Mouse (Mus musculus): ENCODE measurements around the gene Fam83e. TPM values are rescaled to one million over a fixed set of nuclear protein-coding genes. Genes with fewer than 3 reads are reported as not detected.

Gene Fam83e
- total and polyA plus RNA-seq, 2 experiments from 2014 or later = 0.16 TPM; not detected in 1

GRCm38 (mm10) chr7:45767500-45767899, 46.5 kb downstream of the Fam83e start:
- DNase-seq (ENCODE audit: low spot score) (no peak), ATAC-seq (ENCODE audit: low FRiP score) (no peak)
- TF ChIP-seq CTCF (IDR thresholded peaks at IDR 0.05) = no peak
- no peak overlapping the region for H3K4me2 ChIP-seq (ENCODE audit: low read depth, low read length, poor library complexity, severe bottlenecking)
- no peak overlapping the region for H3K9ac ChIP-seq (replicated peaks; ENCODE audit: low read length, poor library complexity, severe bottlenecking)
- no peaks in the 10 kb centered on the region for H3K4me1 ChIP-seq (ENCODE audit: insufficient read depth, low read length)
- no peak overlapping the region for H3K4me3 ChIP-seq (ENCODE audit: low read depth, low read length)
- no peaks in the 10 kb centered on the region for H3K36me3 ChIP-seq (ENCODE audit: insufficient read depth, low read length)
- WGBS = 94% methylated on average over 6 of the region's 6 CpGs
- H3K27ac ChIP-seq (ENCODE audit: low read depth, low read length) = no peak overlapping the region
- no peaks in the 10 kb centered on the region for H3K9me3 ChIP-seq (ENCODE audit: low read length)
- no peaks in the 10 kb centered on the region for H3K27me3 ChIP-seq (ENCODE audit: insufficient read depth, low read length)

- Histone ChIP-seq H3K27me3 (ENCODE audit: insufficient read depth, low read length) (no peaks in the 10 kb centered on the region), H3K36me3 (ENCODE audit: insufficient read depth, low read length) (no peaks in the 10 kb centered on the region), H3K4me2 (ENCODE audit: low read depth, low read length, poor library complexity, severe bottlenecking) (no peak overlapping the region), H3K4me1 (ENCODE audit: insufficient read depth, low read length) (no peaks in the 10 kb centered on the region), H3K9ac (replicated peaks; ENCODE audit: low read length, poor library complexity, severe bottlenecking) (no peak overlapping the region), H3K4me3 (ENCODE audit: low read depth, low read length) (no peak overlapping the region), H3K9me3 (ENCODE audit: low read length) (no peaks in the 10 kb centered on the region), H3K27ac (ENCODE audit: low read depth, low read length) (no peak overlapping the region)
- TF ChIP-seq CTCF (IDR thresholded peaks at IDR 0.05) = no peak
- WGBS = 71% methylated on average over 8 of the region's 8 CpGs
- ATAC-seq (ENCODE audit: low FRiP score) = no peak
- DNase-seq (ENCODE audit: low spot score) = no peak
Observed at GRCm38 (mm10) chr7:45770427-45771082, 49.5 kb downstream of the Fam83e start.

- 58% methylated on average over 4 of the region's 4 CpGs for WGBS
- Histone ChIP-seq H3K27ac (ENCODE audit: low read depth, low read length) (no peak overlapping the region), H3K4me2 (ENCODE audit: low read depth, low read length, poor library complexity, severe bottlenecking) (no peak overlapping the region), H3K36me3 (ENCODE audit: insufficient read depth, low read length) (no peaks in the 10 kb centered on the region), H3K27me3 (ENCODE audit: insufficient read depth, low read length) (no peaks in the 10 kb centered on the region), H3K4me1 (ENCODE audit: insufficient read depth, low read length) (no peaks in the 10 kb centered on the region), H3K9me3 (ENCODE audit: low read length) (no peaks in the 10 kb centered on the region), H3K4me3 (ENCODE audit: low read depth, low read length) (no peak overlapping the region), H3K9ac (replicated peaks; ENCODE audit: low read length, poor library complexity, severe bottlenecking) (no peak overlapping the region)
- DNase-seq (ENCODE audit: low spot score) (no peak), ATAC-seq (ENCODE audit: low FRiP score) (no peak)
- TF ChIP-seq CTCF (IDR thresholded peaks at IDR 0.05) = no peak
Observed at GRCm38 (mm10) chr7:45771101-45771500, 50.1 kb downstream of the Fam83e start.

GRCm38 (mm10) chr7:45775237-45775636, 54.2 kb downstream of the Fam83e start:
- H3K4me3 ChIP-seq (ENCODE audit: low read depth, low read length) = no peak overlapping the region
- no peak overlapping the region for H3K4me2 ChIP-seq (ENCODE audit: low read depth, low read length, poor library complexity, severe bottlenecking)
- H3K4me1 ChIP-seq (ENCODE audit: insufficient read depth, low read length) = no peaks in the 10 kb centered on the region
- no peaks in the 10 kb centered on the region for H3K9me3 ChIP-seq (ENCODE audit: low read length)
- 84% methylated on average over 7 of the region's 7 CpGs for WGBS
- no peaks in the 10 kb centered on the region for H3K27me3 ChIP-seq (ENCODE audit: insufficient read depth, low read length)
- no peak overlapping the region for H3K27ac ChIP-seq (ENCODE audit: low read depth, low read length)
- DNase-seq (ENCODE audit: low spot score) (no peak), ATAC-seq (ENCODE audit: low FRiP score) (no peak)
- no peak overlapping the region for H3K9ac ChIP-seq (replicated peaks; ENCODE audit: low read length, poor library complexity, severe bottlenecking)
- TF ChIP-seq CTCF (IDR thresholded peaks at IDR 0.05) = no peak
- no peaks in the 10 kb centered on the region for H3K36me3 ChIP-seq (ENCODE audit: insufficient read depth, low read length)

Other genes with a start within 250 kb of the Fam83e start
Only the 30 nearest of the 32 such genes appear.
- gene Dhdh, start 232.4 kb upstream of the Fam83e start, total RNA-seq (2014; rRNA removed) = 4.3 TPM in 2 replicates
- 5.5 and 6.1 TPM in 2 replicates for gene Dhdh, start 232.4 kb upstream of the Fam83e start, polyA plus RNA-seq (2015; fragmentation: Nextera tagmentation; extraction: Ambion mirVana)
- gene Nucb1, start 210.8 kb upstream of the Fam83e start, total RNA-seq (2014; rRNA removed) = 92.2 and 137 TPM in 2 replicates
- gene Nucb1, start 210.8 kb upstream of the Fam83e start, polyA plus RNA-seq (2015; fragmentation: Nextera tagmentation; extraction: Ambion mirVana) = 137 and 144 TPM in 2 replicates
- gene Ppp1r15a, start 194.9 kb upstream of the Fam83e start, total RNA-seq (2014; rRNA removed) = 17.2 and 17.4 TPM in 2 replicates
- 18.7 and 18.8 TPM in 2 replicates for gene Ppp1r15a, start 194.9 kb upstream of the Fam83e start, polyA plus RNA-seq (2015; fragmentation: Nextera tagmentation; extraction: Ambion mirVana)
- 2.0 and 2.1 TPM in 2 replicates for gene Plekha4, start 194.9 kb upstream of the Fam83e start, total RNA-seq (2014; rRNA removed)
- gene Plekha4, start 194.9 kb upstream of the Fam83e start, polyA plus RNA-seq (2015; fragmentation: Nextera tagmentation; extraction: Ambion mirVana) = 1.2 and 1.6 TPM in 2 replicates
- not detected in 2 replicates for gene Hsd17b14, start 166.3 kb upstream of the Fam83e start, total RNA-seq (2014; rRNA removed)
- gene Hsd17b14, start 166.3 kb upstream of the Fam83e start, polyA plus RNA-seq (2015; fragmentation: Nextera tagmentation; extraction: Ambion mirVana) = 0.15 and 0.20 TPM in 2 replicates
- 12.4 and 14.9 TPM in 2 replicates for gene Bcat2, start 151.1 kb upstream of the Fam83e start, total RNA-seq (2014; rRNA removed)
- gene Bcat2, start 151.1 kb upstream of the Fam83e start, polyA plus RNA-seq (2015; fragmentation: Nextera tagmentation; extraction: Ambion mirVana) = 18.3 and 19.3 TPM in 2 replicates
- not detected in 2 replicates for gene Fgf21, start 105.7 kb upstream of the Fam83e start, total RNA-seq (2014; rRNA removed)
- not detected in 2 replicates for gene Fgf21, start 105.7 kb upstream of the Fam83e start, polyA plus RNA-seq (2015; fragmentation: Nextera tagmentation; extraction: Ambion mirVana)
- gene Fut1, start 103.9 kb upstream of the Fam83e start, total RNA-seq (2014; rRNA removed) = not detected in 2 replicates
- gene Fut1, start 103.9 kb upstream of the Fam83e start, polyA plus RNA-seq (2015; fragmentation: Nextera tagmentation; extraction: Ambion mirVana) = not detected in 2 replicates
- 0.11 TPM in 1 of 2 replicates, not detected in the other for gene Izumo1, start 99.4 kb upstream of the Fam83e start, total RNA-seq (2014; rRNA removed)
- gene Izumo1, start 99.4 kb upstream of the Fam83e start, polyA plus RNA-seq (2015; fragmentation: Nextera tagmentation; extraction: Ambion mirVana) = 0.11 TPM in 1 of 2 replicates, not detected in the other
- 36.0 and 38.5 TPM in 2 replicates for gene Rasip1, start 93.7 kb upstream of the Fam83e start, total RNA-seq (2014; rRNA removed)
- 24.0 and 25.1 TPM in 2 replicates for gene Rasip1, start 93.7 kb upstream of the Fam83e start, polyA plus RNA-seq (2015; fragmentation: Nextera tagmentation; extraction: Ambion mirVana)
- 2.7 and 3.3 TPM in 2 replicates for gene Mamstr, start 81.2 kb upstream of the Fam83e start, total RNA-seq (2014; rRNA removed)
- gene Mamstr, start 81.2 kb upstream of the Fam83e start, polyA plus RNA-seq (2015; fragmentation: Nextera tagmentation; extraction: Ambion mirVana) = 2.8 and 3.0 TPM in 2 replicates
- 0.99 TPM in 1 of 2 replicates, not detected in the other for gene Fut2, start 54.8 kb upstream of the Fam83e start, total RNA-seq (2014; rRNA removed)
- 0.27 and 0.29 TPM in 2 replicates for gene Fut2, start 54.8 kb upstream of the Fam83e start, polyA plus RNA-seq (2015; fragmentation: Nextera tagmentation; extraction: Ambion mirVana)
- 1.3 and 1.4 TPM in 2 replicates for gene Ntn5, start 37.2 kb upstream of the Fam83e start, total RNA-seq (2014; rRNA removed)
- 0.37 and 0.73 TPM in 2 replicates for gene Ntn5, start 37.2 kb upstream of the Fam83e start, polyA plus RNA-seq (2015; fragmentation: Nextera tagmentation; extraction: Ambion mirVana)
- gene Sec1, start 26.8 kb upstream of the Fam83e start, total RNA-seq (2014; rRNA removed) = 0.28 and 1.0 TPM in 2 replicates
- 0.37 and 0.79 TPM in 2 replicates for gene Sec1, start 26.8 kb upstream of the Fam83e start, polyA plus RNA-seq (2015; fragmentation: Nextera tagmentation; extraction: Ambion mirVana)
- gene Car11, start 21.4 kb upstream of the Fam83e start, total RNA-seq (2014; rRNA removed) = 118 and 130 TPM in 2 replicates
- 107 and 114 TPM in 2 replicates for gene Car11, start 21.4 kb upstream of the Fam83e start, polyA plus RNA-seq (2015; fragmentation: Nextera tagmentation; extraction: Ambion mirVana)
- gene Dbp, start 16.1 kb upstream of the Fam83e start, total RNA-seq (2014; rRNA removed) = 8.4 and 9.6 TPM in 2 replicates
- 4.6 and 4.8 TPM in 2 replicates for gene Dbp, start 16.1 kb upstream of the Fam83e start, polyA plus RNA-seq (2015; fragmentation: Nextera tagmentation; extraction: Ambion mirVana)
- gene Rpl18, start 5.8 kb upstream of the Fam83e start, total RNA-seq (2014; rRNA removed) = 801 and 989 TPM in 2 replicates
- gene Rpl18, start 5.8 kb upstream of the Fam83e start, polyA plus RNA-seq (2015; fragmentation: Nextera tagmentation; extraction: Ambion mirVana) = 473 and 492 TPM in 2 replicates
- 22.4 and 23.5 TPM in 2 replicates for gene Sphk2, start 3.2 kb upstream of the Fam83e start, total RNA-seq (2014; rRNA removed)
- 15.8 and 18.1 TPM in 2 replicates for gene Sphk2, start 3.2 kb upstream of the Fam83e start, polyA plus RNA-seq (2015; fragmentation: Nextera tagmentation; extraction: Ambion mirVana)
- not detected in 2 replicates for gene Spaca4, start 4.6 kb downstream of the Fam83e start, total RNA-seq (2014; rRNA removed)
- gene Spaca4, start 4.6 kb downstream of the Fam83e start, polyA plus RNA-seq (2015; fragmentation: Nextera tagmentation; extraction: Ambion mirVana) = not detected in 2 replicates
- 170 and 172 TPM in 2 replicates for gene Lmtk3, start 62.5 kb downstream of the Fam83e start, total RNA-seq (2014; rRNA removed)
- gene Lmtk3, start 62.5 kb downstream of the Fam83e start, polyA plus RNA-seq (2015; fragmentation: Nextera tagmentation; extraction: Ambion mirVana) = 13.7 and 19.1 TPM in 2 replicates
- 5.0 and 5.1 TPM in 2 replicates for gene Sult2b1, start 63.5 kb downstream of the Fam83e start, total RNA-seq (2014; rRNA removed)
- 5.6 and 6.1 TPM in 2 replicates for gene Sult2b1, start 63.5 kb downstream of the Fam83e start, polyA plus RNA-seq (2015; fragmentation: Nextera tagmentation; extraction: Ambion mirVana)
- gene Cyth2, start 93.4 kb downstream of the Fam83e start, total RNA-seq (2014; rRNA removed) = 210 and 223 TPM in 2 replicates
- gene Cyth2, start 93.4 kb downstream of the Fam83e start, polyA plus RNA-seq (2015; fragmentation: Nextera tagmentation; extraction: Ambion mirVana) = 219 and 236 TPM in 2 replicates
- 0.71 and 2.1 TPM in 2 replicates for gene Kcnj14, start 103.6 kb downstream of the Fam83e start, total RNA-seq (2014; rRNA removed)
- gene Kcnj14, start 103.6 kb downstream of the Fam83e start, polyA plus RNA-seq (2015; fragmentation: Nextera tagmentation; extraction: Ambion mirVana) = 1.5 TPM in 2 replicates
- gene Grwd1, start 109.7 kb downstream of the Fam83e start, total RNA-seq (2014; rRNA removed) = 31.3 and 34.2 TPM in 2 replicates
- 48.7 and 52.9 TPM in 2 replicates for gene Grwd1, start 109.7 kb downstream of the Fam83e start, polyA plus RNA-seq (2015; fragmentation: Nextera tagmentation; extraction: Ambion mirVana)
- 170 and 207 TPM in 2 replicates for gene Kdelr1, start 151.6 kb downstream of the Fam83e start, total RNA-seq (2014; rRNA removed)
- 52.0 and 54.8 TPM in 2 replicates for gene Kdelr1, start 151.6 kb downstream of the Fam83e start, polyA plus RNA-seq (2015; fragmentation: Nextera tagmentation; extraction: Ambion mirVana)
- 51.6 and 51.7 TPM in 2 replicates for gene Grin2d, start 157.2 kb downstream of the Fam83e start, total RNA-seq (2014; rRNA removed)
- gene Grin2d, start 157.2 kb downstream of the Fam83e start, polyA plus RNA-seq (2015; fragmentation: Nextera tagmentation; extraction: Ambion mirVana) = 5.4 and 6.6 TPM in 2 replicates
- gene Syngr4, start 175.5 kb downstream of the Fam83e start, total RNA-seq (2014; rRNA removed) = 0.38 TPM in 1 of 2 replicates, not detected in the other
- 0.25 and 0.30 TPM in 2 replicates for gene Syngr4, start 175.5 kb downstream of the Fam83e start, polyA plus RNA-seq (2015; fragmentation: Nextera tagmentation; extraction: Ambion mirVana)
- gene Tmem143, start 175.7 kb downstream of the Fam83e start, total RNA-seq (2014; rRNA removed) = 27.4 and 41.6 TPM in 2 replicates
- gene Tmem143, start 175.7 kb downstream of the Fam83e start, polyA plus RNA-seq (2015; fragmentation: Nextera tagmentation; extraction: Ambion mirVana) = 5.5 and 5.6 TPM in 2 replicates
- 12.8 and 17.0 TPM in 2 replicates for gene Emp3, start 200.2 kb downstream of the Fam83e start, total RNA-seq (2014; rRNA removed)
- gene Emp3, start 200.2 kb downstream of the Fam83e start, polyA plus RNA-seq (2015; fragmentation: Nextera tagmentation; extraction: Ambion mirVana) = 36.4 and 38.5 TPM in 2 replicates
- 4.2 and 7.2 TPM in 2 replicates for gene Ccdc114, start 202.9 kb downstream of the Fam83e start, total RNA-seq (2014; rRNA removed)
- gene Ccdc114, start 202.9 kb downstream of the Fam83e start, polyA plus RNA-seq (2015; fragmentation: Nextera tagmentation; extraction: Ambion mirVana) = 4.3 and 5.8 TPM in 2 replicates